Comparison of ENCODE assay signal across 9 mouse cellular contexts in genomic region chrX:134925058-134925457, GRCm38 (mm10). TPM values are rescaled to one million over a fixed set of nuclear protein-coding genes. Genes with fewer than 3 reads are reported as not detected.
DNase-seq lines count a peak whose midpoint lies in the region; ATAC-seq and TF ChIP-seq lines count a peak whose summit lies in the region.
"Had no signal": no experiment of that assay in that cellular context is flagged by ENCODE, and none has a peak within 500 bp of the region (broad histone marks: within the 10 kb centered on the region; RNA-seq: fewer than 3 reads in every experiment).

No protein-coding gene starts in this region.

- H3K4me2 ChIP-seq in neural tube, embryonic 15.5 days: no peak overlapping the region
- H3K4me2 ChIP-seq: hindbrain, embryonic 15.5 days had no signal

- no peak for TF ChIP-seq POLR2A in thymus, adult 2 months (IDR thresholded peaks at IDR 0.05; ENCODE audit: control insufficient read depth, extremely low read depth, insufficient read depth, low read length, poor library complexity)

- no peak for ATAC-seq in neural tube, embryonic 15.5 days (ENCODE audit: low FRiP score)

- no peak overlapping the region for H3K9ac ChIP-seq in neural tube, embryonic 15.5 days (replicated peaks)
- H3K9ac ChIP-seq: hindbrain, embryonic 15.5 days had no signal

- DNase-seq in heart, adult 8-10 months (ENCODE audit: low spot score): peak; percentile 20
- DNase-seq in heart, adult 11 months: no peak
- DNase-seq in thymus, adult 2 months: peak; percentile 26
- DNase-seq in thymus, postnatal 36 days: no peak
- peak; percentile 51 for DNase-seq in cerebellum, adult 9-10 months
- peak; percentile 8 to 37 for DNase-seq in layer of hippocampus, adult 2 months (ENCODE audit: low spot score in 2 of 2)
- DNase-seq in retina, embryonic 14.5 days (ENCODE audit: low spot score): peak; percentile 75

- no peak for TF ChIP-seq CTCF in thymus, adult 2 months (IDR thresholded peaks at IDR 0.05; ENCODE audit: borderline replicate concordance, control insufficient read depth, extremely low read depth, insufficient read depth, low read length, poor library complexity)
- TF ChIP-seq CTCF in layer of hippocampus, adult 2 months (conservative IDR thresholded peaks at IDR 0.05): peak; percentile 80

- no peaks in the 10 kb centered on the region for H3K4me1 ChIP-seq in thymus, adult 2 months (replicated peaks; ENCODE audit: control insufficient read depth, insufficient read depth, low read length)
- no peaks in the 10 kb centered on the region for H3K4me1 ChIP-seq in neural tube, embryonic 15.5 days
- H3K4me1 ChIP-seq: hindbrain, embryonic 15.5 days had no signal

- no peaks in the 10 kb centered on the region for H3K9me3 ChIP-seq in neural tube, embryonic 15.5 days (replicated peaks)
- H3K9me3 ChIP-seq: hindbrain, embryonic 15.5 days had no signal

- no peaks in the 10 kb centered on the region for H3K27me3 ChIP-seq in thymus, adult 2 months (ENCODE audit: control insufficient read depth, insufficient read depth, low read length)
- H3K27me3 ChIP-seq in neural tube, embryonic 15.5 days (replicated peaks): no peaks in the 10 kb centered on the region
- H3K27me3 ChIP-seq: hindbrain, embryonic 15.5 days had no signal

- H3K27ac ChIP-seq in thymus, adult 2 months (ENCODE audit: control insufficient read depth, insufficient read depth, low read length): no peak overlapping the region
- H3K27ac ChIP-seq in layer of hippocampus, adult 2 months: no peak overlapping the region
- H3K27ac ChIP-seq in neural tube, embryonic 15.5 days (replicated peaks): no peak overlapping the region
- H3K27ac ChIP-seq: hindbrain, embryonic 15.5 days had no signal

- no peak overlapping the region for H3K4me3 ChIP-seq in thymus, adult 2 months (ENCODE audit: control insufficient read depth, insufficient read depth, low read length)
- no peak overlapping the region for H3K4me3 ChIP-seq in layer of hippocampus, adult 2 months
- no peak overlapping the region for H3K4me3 ChIP-seq in neural tube, embryonic 15.5 days (replicated peaks)
- H3K4me3 ChIP-seq: hindbrain, embryonic 15.5 days had no signal

- no peaks in the 10 kb centered on the region for H3K36me3 ChIP-seq in thymus, adult 2 months (ENCODE audit: control insufficient read depth, insufficient read depth, low read length)
- no peaks in the 10 kb centered on the region for H3K36me3 ChIP-seq in neural tube, embryonic 15.5 days
- H3K36me3 ChIP-seq: hindbrain, embryonic 15.5 days had no signal

RNA-seq across cellular contexts. Expression of gene Nxf2, which starts 39.5 kb away (rescaled TPM):
- total RNA-seq in heart, adult 8-10 months (2022): not detected
- 0.11 TPM in 1 of 2 replicates, not detected in the other for polyA plus RNA-seq in thymus, adult 2 months (2012; rRNA removed)
- total RNA-seq in layer of hippocampus, adult 2 months (2021): under 1 TPM in 1 of 2 experiments, not detected in 1; 0.20 TPM
- polyA plus RNA-seq in neural tube, embryonic 15.5 days (2015; fragmentation: Nextera tagmentation; extraction: Ambion mirVana): 0.19 and 0.36 TPM in 2 replicates

Comparison
In these comparisons a context has a peak if more than half of its experiments do, and no peak if none do; other contexts are left out.
1. DNase-seq: peak in heart, adult 8-10 months (single experiment), thymus, adult 2 months (single experiment), cerebellum, adult 9-10 months (single experiment), layer of hippocampus, adult 2 months (2 of 2) and retina, embryonic 14.5 days (single experiment); none in heart, adult 11 months (single experiment) and thymus, postnatal 36 days (0 of 2).